Mouse (Mus musculus) embryonic facial prominence, embryonic 14.5 days (tissue): Measurements from ENCODE around the gene Fhit. TPM values are rescaled to one million over a fixed set of nuclear protein-coding genes. Genes with fewer than 3 reads are reported as not detected.

Experiments used
- ATAC-seq: fragments of 200-750 bp; cut with Nextera tagmentation; 2 replicates; pipeline ENCODE4 v1.8.0; 2017; ENCODE audit warnings: low read depth, moderate number of reproducible peaks, moderate TSS enrichment
- DNase-seq: peaks from one replicate; pipeline ENCODE4 v3.0.0-alpha.2; 2015; ENCODE audit warnings: low spot score
- H3K27ac ChIP-seq: fragments of 300-500 bp; sonication (generic); replicated peaks from 2 replicates; pipeline ENCODE4 v1.5.1; 2014; ENCODE audit warnings: low read depth, mild to moderate bottlenecking, low read length, moderate library complexity
- H3K27me3 ChIP-seq: fragments of 300-500 bp; sonication (generic); replicated peaks from 2 replicates; pipeline ENCODE4 v1.6.1; 2014; ENCODE audit warnings: low read length; ENCODE audit not compliant: control insufficient read depth, insufficient read depth
- H3K36me3 ChIP-seq: fragments of 300-500 bp; sonication (generic); 2 replicates; pipeline ENCODE4 v1.6.1; 2014; ENCODE audit warnings: low read length, mixed read lengths; ENCODE audit not compliant: control insufficient read depth, insufficient read depth
- H3K4me1 ChIP-seq: fragments of 300-500 bp; sonication (generic); 2 replicates; pipeline ENCODE4 v1.6.1; 2014; ENCODE audit warnings: antibody characterized with exemption, low read length; ENCODE audit not compliant: control insufficient read depth, insufficient read depth
- H3K4me2 ChIP-seq: fragments of 300-500 bp; sonication (generic); 2 replicates; pipeline ENCODE4 v1.6.1; 2014; ENCODE audit warnings: low read depth, mild to moderate bottlenecking, low read length, moderate library complexity, mixed read lengths
- H3K4me3 ChIP-seq: fragments of 300-500 bp; sonication (generic); 2 replicates; pipeline ENCODE4 v1.5.1; 2014; ENCODE audit warnings: low read depth, mild to moderate bottlenecking, low read length
- H3K9ac ChIP-seq: fragments of 300-500 bp; sonication (generic); 2 replicates; pipeline ENCODE4 v1.6.1; 2014; ENCODE audit warnings: low read depth, mild to moderate bottlenecking, low read length, moderate library complexity, mixed read lengths
- H3K9me3 ChIP-seq: fragments of 300-500 bp; sonication (generic); 2 replicates; pipeline ENCODE4 v1.6.1; 2016; ENCODE audit warnings: low read length; ENCODE audit not compliant: control insufficient read depth
- WGBS: fragments of 180-500 bp; shearing (Covaris S2); extraction: QIAGEN DNeasy Blood & Tissue Kit; methylation state at CpG from one replicate; pipeline ENCODE4 v1.1.7; 2014; 5-methylcytosine and 5-hydroxymethylcytosine counted together
- polyA plus RNA-seq: library from polyadenylated mRNA; unstranded; fragments of >200 nt; fragmentation: Nextera tagmentation; extraction: Ambion mirVana; gene quantifications from 2 replicates; pipeline ENCODE4 v1.2.1, GENCODE M21; 2014

Gene Fhit
- polyA plus RNA-seq, 1 experiment from 2014 or later, result 8.1 TPM

- H3K9ac ChIP-seq, result no peak overlapping the region
- no peak for ATAC-seq
- 68% methylated on average over 7 of the region's 7 CpGs for WGBS
Observed at GRCm38 (mm10) chr14:10129088-10129487, 1032.7 kb downstream of the Fhit start.

GRCm38 (mm10) chr14:10126536-10126935 lies 1035.3 kb downstream of the Fhit start:
- Histone ChIP-seq H3K27me3 (no peaks in the 10 kb centered on the region), H3K4me2 (no peak overlapping the region), H3K9ac (no peak overlapping the region), H3K36me3 (no peaks in the 10 kb centered on the region), H3K4me1 (no peaks in the 10 kb centered on the region), H3K9me3 (no peaks in the 10 kb centered on the region), H3K4me3 (no peak overlapping the region), H3K27ac (no peak overlapping the region)
- ATAC-seq (no peak), DNase-seq (no peak)

More at GRCm38 (mm10) chr14:10129088-10129487, 1032.7 kb downstream of the Fhit start:
- Histone ChIP-seq H3K36me3 (no peaks in the 10 kb centered on the region), H3K4me3 (no peak overlapping the region), H3K27ac (no peak overlapping the region), H3K4me2 (no peak overlapping the region), H3K4me1 (no peaks in the 10 kb centered on the region), H3K9me3 (no peaks in the 10 kb centered on the region), H3K27me3 (no peaks in the 10 kb centered on the region)
- DNase-seq, result no peak

- WGBS, result 81% methylated on average over 4 of the region's 4 CpGs
- H3K4me3 ChIP-seq, result no peak overlapping the region
- no peak for ATAC-seq
- no peaks in the 10 kb centered on the region for H3K9me3 ChIP-seq
- H3K36me3 ChIP-seq, result no peaks in the 10 kb centered on the region
- no peak overlapping the region for H3K9ac ChIP-seq
- H3K4me1 ChIP-seq, result no peaks in the 10 kb centered on the region
- no peak for DNase-seq
- no peak overlapping the region for H3K27ac ChIP-seq
- H3K27me3 ChIP-seq, result no peaks in the 10 kb centered on the region
- no peak overlapping the region for H3K4me2 ChIP-seq
Observed at GRCm38 (mm10) chr14:10122176-10122575, 1039.7 kb downstream of the Fhit start.

- Histone ChIP-seq H3K27ac (no peak overlapping the region), H3K27me3 (no peaks in the 10 kb centered on the region), H3K9me3 (no peaks in the 10 kb centered on the region), H3K4me3 (no peak overlapping the region), H3K9ac (no peak overlapping the region), H3K36me3 (no peaks in the 10 kb centered on the region), H3K4me1 (no peaks in the 10 kb centered on the region), H3K4me2 (no peak overlapping the region)
- DNase-seq (no peak), ATAC-seq (no peak)
- WGBS, result 96% methylated on average over 2 of the region's 2 CpGs
Observed at GRCm38 (mm10) chr14:10096236-10096635, 1065.6 kb downstream of the Fhit start.

- no peaks in the 10 kb centered on the region for H3K9me3 ChIP-seq
Observed at GRCm38 (mm10) chr14:10079062-10079461, 1082.8 kb downstream of the Fhit start.

GRCm38 (mm10) chr14:10049947-10050346 lies 1111.9 kb downstream of the Fhit start:
- ATAC-seq (no peak), DNase-seq (no peak)
- H3K36me3 ChIP-seq, result no peaks in the 10 kb centered on the region
- 86% methylated on average over 3 of the region's 3 CpGs for WGBS
- no peaks in the 10 kb centered on the region for H3K27me3 ChIP-seq
- no peak overlapping the region for H3K4me2 ChIP-seq
- no peak overlapping the region for H3K4me3 ChIP-seq
- no peaks in the 10 kb centered on the region; the same call in 1 of the 2 replicates for H3K9me3 ChIP-seq
- no peak overlapping the region for H3K9ac ChIP-seq
- H3K4me1 ChIP-seq, result 0 out of 2 replicates have a peak, but pooled peaks cover 2% of the 10 kb centered on the region
- H3K27ac ChIP-seq, result no peak overlapping the region

More at GRCm38 (mm10) chr14:10079062-10079461, 1082.8 kb downstream of the Fhit start:
- Histone ChIP-seq H3K4me1 (no peaks in the 10 kb centered on the region), H3K36me3 (no peaks in the 10 kb centered on the region), H3K4me3 (no peak overlapping the region), H3K27me3 (no peaks in the 10 kb centered on the region), H3K27ac (no peak overlapping the region), H3K4me2 (no peak overlapping the region), H3K9ac (no peak overlapping the region)
- ATAC-seq (no peak), DNase-seq (no peak)
- whole genome bisulfite sequencing, result 84% methylated on average over 3 of the region's 3 CpGs

- H3K27ac ChIP-seq, result no peak overlapping the region
- H3K4me1 ChIP-seq, result 0 out of 2 replicates have a peak, but pooled peaks cover 2% of the 10 kb centered on the region
- no peak overlapping the region for H3K9ac ChIP-seq
- peak; percentile 33 for DNase-seq
- no peak overlapping the region for H3K4me3 ChIP-seq
- H3K36me3 ChIP-seq, result no peaks in the 10 kb centered on the region
- WGBS, result 66% methylated on average over 2 of the region's 2 CpGs
- no peaks in the 10 kb centered on the region; the same call in 1 of the 2 replicates for H3K9me3 ChIP-seq
- no peak for ATAC-seq
- H3K4me2 ChIP-seq, result no peak overlapping the region
- H3K27me3 ChIP-seq, result no peaks in the 10 kb centered on the region
Observed at GRCm38 (mm10) chr14:10047123-10047783, 1114.6 kb downstream of the Fhit start.

GRCm38 (mm10) chr14:10046336-10047122 lies 1115.3 kb downstream of the Fhit start:
- WGBS, result 11% methylated on average over 7 of the region's 7 CpGs
- no peaks in the 10 kb centered on the region for H3K27me3 ChIP-seq
- H3K4me1 ChIP-seq, result 0 out of 2 replicates have a peak, but pooled peaks cover 2% of the 10 kb centered on the region
- H3K4me3 ChIP-seq, result no peak overlapping the region
- peak; percentile 73 for DNase-seq
- no peak overlapping the region for H3K9ac ChIP-seq
- H3K4me2 ChIP-seq, result no peak overlapping the region
- no peaks in the 10 kb centered on the region for H3K36me3 ChIP-seq
- H3K27ac ChIP-seq, result no peak overlapping the region
- no peaks in the 10 kb centered on the region; the same call in 1 of the 2 replicates for H3K9me3 ChIP-seq
- ATAC-seq, result peak; percentile 76; the same call in 1 of the 2 replicates
